Mouse (Mus musculus) CH12.LX (cell line): ENCODE data around the gene Ssh2.

Experiments used
- CTCF ChIP-seq, 2 experiments: IDR thresholded peaks in 1 of 2; conservative IDR thresholded peaks in 1 of 2; 2 replicates each; pipeline ENCODE4 v1.5.1; 2011 to 2012; ENCODE audit warnings: low read depth in 2 of 2, low read length in 2 of 2, improper control_type of control experiment in 1 of 2, inconsistent platforms in 1 of 2, mild to moderate bottlenecking in 1 of 2, moderate library complexity in 1 of 2
- GABPA ChIP-seq: IDR thresholded peaks from 2 replicates; pipeline ENCODE4 v1.6.1; 2012; ENCODE audit warnings: low read depth, low read length, improper control_type of control experiment, inconsistent platforms; ENCODE audit not compliant: insufficient replicate concordance
- IRF4 ChIP-seq: IDR thresholded peaks from 2 replicates; pipeline ENCODE4 v1.6.1; 2014; ENCODE audit warnings: low read depth, mild to moderate bottlenecking, inconsistent platforms, low read length, improper control_type of control experiment
- MAFK ChIP-seq: IDR thresholded peaks from 2 replicates; pipeline ENCODE4 v1.6.1; 2011; ENCODE audit warnings: low read length, improper control_type of control experiment; ENCODE audit not compliant: insufficient replicate concordance
- MAZ ChIP-seq: IDR thresholded peaks from 2 replicates; pipeline ENCODE4 v1.6.1; 2012; ENCODE audit warnings: low read depth, mild to moderate bottlenecking, inconsistent platforms, low read length, improper control_type of control experiment, moderate library complexity
- USF2 ChIP-seq: conservative IDR thresholded peaks from 2 replicates; pipeline ENCODE4 v1.6.1; 2011; ENCODE audit warnings: low read depth, low read length, improper control_type of control experiment
- ZKSCAN1 ChIP-seq: IDR thresholded peaks from 2 replicates; pipeline ENCODE4 v1.6.1; 2012; ENCODE audit warnings: low read depth, inconsistent platforms, low read length, improper control_type of control experiment, borderline replicate concordance
- ZMIZ1 ChIP-seq: IDR thresholded peaks from 2 replicates; pipeline ENCODE4 v1.6.1; 2012; ENCODE audit warnings: low read depth, mild to moderate bottlenecking, inconsistent platforms, low read length, improper control_type of control experiment

DNA sequence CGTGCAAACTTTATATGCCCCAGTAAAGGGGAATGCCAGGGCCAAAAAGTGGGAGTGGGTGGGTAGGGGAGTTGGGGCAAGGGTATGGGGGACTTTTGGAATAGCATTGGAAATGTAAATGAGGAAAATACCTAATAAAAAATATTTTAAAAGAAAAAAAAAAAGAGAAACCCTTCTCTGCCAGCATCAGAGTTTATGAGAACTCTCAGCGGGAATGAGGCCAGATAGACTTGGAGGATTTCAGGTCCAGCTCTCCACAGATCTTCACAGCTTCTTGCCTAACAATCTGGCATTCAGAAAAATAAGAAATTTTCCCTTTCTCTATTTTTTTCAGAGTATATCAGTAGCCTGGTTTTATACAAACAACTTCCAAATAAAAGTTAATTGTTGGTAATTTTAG lies 220.9 kb downstream of the Ssh2 start:
- TF ChIP-seq MAFK (no peak), USF2 (no peak), MAZ (no peak), ZMIZ1 (no peak), GABPA (no peak), CTCF (conservative IDR thresholded peaks at IDR 0.05 in 1 of 2, IDR thresholded peaks at IDR 0.05 in 1 of 2; ENCODE audit: low read depth in 2 of 2, low read length in 2 of 2) (no peak), IRF4 (no peak), ZKSCAN1 (no peak)
